Mouse (Mus musculus) adrenal gland, adult 18-20 months (tissue): Measurements from ENCODE around the gene Ntn5. TPM values are rescaled to one million over a fixed set of nuclear protein-coding genes. Genes with fewer than 3 reads are reported as not detected.

ENCODE experiments used
- DNase-seq, 2 experiments: peaks; one replicate each; pipeline ENCODE4 v3.0.0; 2021 to 2022; ENCODE audit warnings: low spot score in 2 of 2
- total RNA-seq, 2 experiments: library from RNA; stranded (reverse); gene quantifications; 1 replicate in 1 of 2; 2 replicates in 1 of 2; pipeline ENCODE4 v1.2.3; 2021

The Ntn5 gene
- total RNA-seq, 2 experiments from 2014 or later: 0.36 to 0.61 TPM

DNA sequence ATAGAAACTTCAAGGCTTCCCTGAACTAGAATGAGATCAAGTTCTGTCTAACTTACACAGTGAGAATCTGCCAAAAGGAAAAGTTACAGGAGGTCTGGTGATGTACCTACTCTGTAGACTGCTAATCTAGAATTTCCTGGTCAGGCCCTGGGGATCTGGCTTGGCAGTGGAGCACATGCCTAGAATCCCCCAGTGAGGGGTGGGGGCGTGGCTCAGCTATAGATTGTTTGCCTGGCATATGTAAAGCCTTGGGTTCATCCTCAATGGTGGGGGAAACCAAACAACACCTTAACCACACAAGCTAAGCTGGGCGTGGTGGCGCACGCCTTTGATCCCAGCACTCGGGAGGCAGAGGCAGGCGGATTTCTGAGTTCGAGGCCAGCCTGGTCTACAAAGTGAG, 14.1 kb downstream of the Ntn5 start:
- no peak for DNase-seq

DNA sequence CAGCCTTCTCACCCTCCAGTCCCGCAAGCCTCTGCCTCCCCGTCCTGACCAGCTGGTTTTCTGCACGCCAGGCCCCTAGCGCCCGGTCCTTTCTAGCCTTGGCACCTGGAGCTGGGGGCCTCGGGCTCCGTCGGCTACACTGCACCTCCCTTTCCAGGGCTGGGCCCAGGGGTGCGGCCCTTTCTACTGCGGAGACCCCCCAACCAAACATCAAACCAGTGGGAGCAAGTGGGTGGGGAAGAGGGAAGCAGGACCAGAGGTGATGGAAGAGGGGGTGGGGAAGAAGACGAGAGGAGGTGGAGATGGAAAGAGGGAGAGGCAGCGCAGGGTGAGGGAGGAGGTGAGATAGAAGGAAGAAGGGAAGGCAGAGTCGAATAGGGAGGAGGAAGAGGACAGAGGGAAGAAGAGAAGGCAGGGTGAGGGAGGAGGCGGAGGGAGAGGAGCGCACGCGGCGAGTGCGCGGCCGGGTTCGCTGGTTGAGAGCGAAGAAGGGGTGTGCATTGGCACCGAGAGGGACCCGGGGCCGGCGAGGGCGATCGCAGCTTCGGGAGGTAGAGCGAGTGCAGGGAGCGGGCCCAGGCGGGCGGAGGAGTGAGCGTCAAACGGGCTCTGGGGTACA, 15.8 kb downstream of the Ntn5 start, which contains the start of gene Car11:
Gene Car11 (plus strand): TSS at position 321 of the 619 bp plus-strand sequence.
- DNase-seq: no peak

GRCm38 (mm10) chr7:45700301-45701015, 16.6 kb downstream of the Ntn5 start:
- no peak for DNase-seq

- DNase-seq: no peak
These were observed 17.2 kb downstream of the Ntn5 start for GRCm38 (mm10) chr7:45701072-45701471.

- no peak for DNase-seq
These were observed 17.8 kb downstream of the Ntn5 start for GRCm38 (mm10) chr7:45701607-45702006.

- no peak for DNase-seq
These were observed 18.5 kb downstream of the Ntn5 start for GRCm38 (mm10) chr7:45702316-45702715.

DNA sequence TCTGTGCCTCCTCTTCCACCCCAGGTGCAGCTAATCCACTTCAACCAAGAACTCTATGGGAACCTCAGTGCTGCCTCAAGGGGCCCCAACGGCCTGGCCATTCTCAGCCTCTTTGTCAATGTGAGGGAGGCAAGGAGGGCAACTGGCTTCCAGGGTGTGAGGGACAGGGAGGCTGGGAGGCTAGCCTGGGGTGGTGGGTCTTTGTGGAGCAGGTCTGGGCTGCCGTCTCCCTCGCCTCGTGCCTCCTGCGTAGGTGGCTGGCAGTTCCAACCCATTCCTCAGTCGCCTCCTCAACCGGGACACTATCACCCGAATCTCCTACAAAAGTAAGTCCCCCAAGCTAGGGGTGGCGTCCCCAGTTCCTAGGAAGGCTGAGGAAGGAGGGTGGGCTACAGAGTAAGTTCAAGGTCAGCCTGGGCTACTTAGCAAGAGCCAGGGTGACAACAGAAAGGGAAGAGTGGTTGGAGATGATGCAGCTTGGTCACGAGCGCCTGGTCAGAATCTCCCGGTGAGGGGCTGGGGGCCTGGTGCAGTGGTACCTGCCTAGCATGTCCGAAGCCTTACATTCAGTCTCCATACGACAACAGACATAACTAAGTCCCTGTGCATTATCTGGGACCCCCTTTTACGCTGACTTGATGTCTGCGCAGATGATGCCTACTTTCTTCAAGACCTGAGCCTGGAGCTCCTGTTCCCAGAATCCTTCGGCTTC, 19.1 kb downstream of the Ntn5 start:
- no peak for DNase-seq

DNA sequence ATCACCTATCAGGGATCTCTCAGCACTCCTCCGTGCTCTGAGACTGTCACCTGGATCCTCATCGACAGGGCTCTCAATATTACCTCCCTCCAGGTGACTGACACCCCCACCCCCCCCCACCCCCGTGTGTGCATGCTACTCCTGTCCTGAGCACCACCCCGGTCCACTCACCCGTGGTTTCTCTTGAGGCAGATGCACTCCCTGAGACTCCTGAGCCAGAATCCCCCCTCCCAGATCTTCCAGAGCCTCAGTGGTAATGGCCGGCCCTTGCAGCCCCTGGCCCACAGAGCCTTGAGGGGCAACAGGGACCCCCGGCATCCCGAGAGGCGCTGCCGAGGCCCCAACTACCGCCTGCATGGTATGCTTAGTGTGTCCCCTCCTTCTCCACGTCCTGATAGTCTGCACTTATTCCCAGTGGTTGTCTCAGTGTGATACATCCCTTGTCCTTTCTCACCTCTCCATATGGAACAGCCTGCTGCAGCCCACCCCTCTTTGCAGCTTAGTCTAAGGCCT, 19.8 kb downstream of the Ntn5 start:
- no peak for DNase-seq

DNA sequence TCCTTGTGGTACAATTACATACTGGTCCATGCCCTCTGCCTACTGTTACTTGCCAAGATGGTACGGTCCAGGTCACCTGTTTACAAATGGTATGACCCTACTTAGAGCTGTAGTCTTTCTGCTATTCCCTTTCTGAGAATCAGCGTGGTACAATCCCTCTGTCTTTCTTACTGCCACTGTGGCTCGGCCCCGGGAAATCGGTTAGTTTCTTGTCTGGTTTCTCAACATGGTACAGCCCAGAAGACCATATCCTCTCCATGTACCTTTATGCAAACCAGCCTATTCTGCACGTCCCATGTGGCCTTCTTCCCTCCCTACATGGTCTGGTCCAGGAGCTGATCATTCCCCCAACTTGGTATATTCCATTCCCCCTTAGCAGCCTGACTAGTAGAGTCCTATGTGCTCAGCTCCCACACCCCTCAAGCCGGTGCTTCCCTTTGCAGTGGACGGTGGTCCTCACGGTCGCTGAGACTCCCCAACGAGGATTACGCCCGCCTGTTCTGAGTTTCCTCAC, 20.3 kb downstream of the Ntn5 start:
- no peak for DNase-seq

DNA sequence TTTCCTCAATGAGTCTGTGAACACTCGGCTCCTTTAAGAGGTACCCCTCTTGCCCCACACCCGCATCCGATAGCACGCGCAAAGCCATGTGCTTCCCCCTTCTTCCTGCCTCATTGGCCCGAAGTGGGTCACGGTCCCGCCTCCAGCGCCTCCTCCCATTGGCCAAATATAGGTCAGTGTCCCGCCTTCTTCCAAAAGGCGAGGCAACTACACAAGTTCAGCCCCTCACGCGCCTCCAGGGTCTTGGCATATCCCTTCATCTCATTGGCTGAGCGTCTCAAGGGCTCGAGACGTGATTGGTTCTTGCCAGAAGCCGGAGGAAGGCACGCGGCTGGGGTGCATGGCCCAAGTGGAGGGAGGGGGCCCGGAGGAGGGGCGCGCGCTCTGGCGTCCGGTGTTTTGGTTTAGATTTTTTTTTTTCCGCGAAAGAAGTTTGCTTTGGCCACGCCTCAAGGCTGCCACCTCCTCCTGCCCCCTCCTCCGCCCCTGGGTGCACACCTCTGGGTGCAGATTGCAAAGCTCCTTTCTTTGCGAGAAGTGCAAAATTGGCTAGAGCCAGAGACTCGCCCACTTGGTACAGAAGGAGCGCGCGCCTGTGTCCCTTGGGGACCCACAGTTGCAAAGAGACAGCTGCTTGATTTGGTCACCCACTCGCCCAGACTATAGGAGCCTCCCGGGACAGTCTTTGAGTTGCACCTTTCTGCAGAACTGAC, 21.1 kb downstream of the Ntn5 start, which contains the start of gene Dbp:
Gene Dbp (plus strand): TSS at position 359 of the 713 bp plus-strand sequence.
- peak; percentile 94 to 97 for DNase-seq

GRCm38 (mm10) chr7:45705443-45705864, 21.6 kb downstream of the Ntn5 start:
- DNase-seq: no peak

- DNase-seq: peak; percentile 74 to 82
These were observed 22.1 kb downstream of the Ntn5 start for GRCm38 (mm10) chr7:45705873-45706281.

- peak; percentile 91 for DNase-seq
These were observed 23.0 kb downstream of the Ntn5 start for GRCm38 (mm10) chr7:45706721-45707241.

DNA sequence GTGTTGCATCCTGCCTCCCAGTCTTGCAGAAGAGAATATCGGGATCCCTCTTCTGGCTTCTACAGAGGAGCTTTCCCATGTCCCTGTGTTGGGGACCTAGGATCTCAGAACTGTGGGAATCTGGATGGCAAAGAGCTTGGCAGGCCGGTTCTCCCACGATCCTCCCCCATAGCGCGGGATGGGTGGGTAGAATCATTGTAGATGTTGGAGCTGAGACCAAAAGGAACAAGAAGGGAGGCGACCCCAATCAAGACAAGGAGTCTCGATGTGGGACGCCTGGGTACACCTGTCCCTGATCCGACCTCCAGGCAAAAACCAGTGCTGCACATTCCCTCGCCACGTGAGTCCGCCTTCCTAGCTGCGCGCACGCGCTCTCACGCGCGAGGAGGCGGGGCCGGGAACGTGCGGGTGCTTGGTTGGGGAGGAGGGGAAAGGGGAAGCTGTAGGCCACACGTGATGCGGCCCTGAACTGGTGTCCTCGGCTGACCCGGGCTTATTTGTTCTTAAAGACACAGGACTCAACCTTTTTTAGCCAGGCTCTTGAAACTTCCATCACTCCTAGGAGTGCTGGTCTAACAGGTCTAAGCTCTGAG, 23.6 kb downstream of the Ntn5 start:
- peak; percentile 98 to 99 for DNase-seq

- DNase-seq: no peak
These were observed 24.5 kb downstream of the Ntn5 start for GRCm38 (mm10) chr7:45708221-45708761.

- no peak for DNase-seq
These were observed 25.2 kb downstream of the Ntn5 start for GRCm38 (mm10) chr7:45709036-45709435.

DNA sequence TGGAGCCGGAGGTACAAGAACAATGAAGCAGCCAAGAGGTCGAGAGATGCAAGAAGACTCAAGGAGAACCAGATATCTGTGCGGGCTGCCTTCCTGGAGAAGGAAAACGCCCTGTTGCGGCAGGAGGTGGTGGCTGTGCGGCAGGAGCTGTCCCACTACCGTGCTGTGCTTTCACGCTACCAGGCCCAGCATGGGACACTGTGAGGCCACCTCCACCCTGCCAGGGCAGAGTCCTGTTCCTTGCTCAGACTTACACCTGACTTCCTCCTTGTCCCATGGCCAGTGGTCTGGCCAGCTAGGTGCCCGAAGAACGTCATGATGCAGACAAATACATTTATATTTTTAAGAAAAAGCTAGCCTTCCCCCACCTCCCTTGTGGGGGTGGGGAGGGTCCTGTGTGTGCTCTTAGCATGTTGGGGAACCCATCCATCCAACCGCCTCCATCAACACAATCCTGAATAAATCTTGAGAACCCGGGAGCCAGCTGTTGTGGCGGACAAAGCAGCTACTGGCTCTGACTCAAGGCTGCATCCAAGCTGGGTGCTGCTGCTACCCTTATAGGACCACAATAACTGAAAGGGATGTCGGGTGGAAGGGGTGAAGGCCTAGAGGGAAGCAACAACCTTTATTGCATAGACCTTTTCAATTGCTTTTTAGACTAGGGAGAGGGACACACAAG, 26.0 kb downstream of the Ntn5 start:
- DNase-seq: no peak

- DNase-seq: no peak
These were observed 26.8 kb downstream of the Ntn5 start for GRCm38 (mm10) chr7:45710477-45711191.
